Mouse (Mus musculus) embryo, embryonic 10.5 days (tissue): ENCODE data around the gene Lilra5.
"Not testable (repeated sequence)": the region's sequence is repeated elsewhere in the genome, so short reads cannot be mapped to it uniquely, and the experiment has no call there.

ENCODE experiments used
- DNase-seq: peaks from one replicate; pipeline ENCODE4 v3.0.0-alpha.2; 2015; ENCODE audit warnings: low spot score

Gene Lilra5

GRCm38 (mm10) chr7:4237454-4237853 lies at the start of gene Lilra5:
Gene Lilra5, plus strand, starts transcription at chr7:4237754.
- DNase-seq: no peak

- no peak for DNase-seq
These were observed 30.4 kb upstream of the Lilra5 start for GRCm38 (mm10) chr7:4207126-4207525.

DNA sequence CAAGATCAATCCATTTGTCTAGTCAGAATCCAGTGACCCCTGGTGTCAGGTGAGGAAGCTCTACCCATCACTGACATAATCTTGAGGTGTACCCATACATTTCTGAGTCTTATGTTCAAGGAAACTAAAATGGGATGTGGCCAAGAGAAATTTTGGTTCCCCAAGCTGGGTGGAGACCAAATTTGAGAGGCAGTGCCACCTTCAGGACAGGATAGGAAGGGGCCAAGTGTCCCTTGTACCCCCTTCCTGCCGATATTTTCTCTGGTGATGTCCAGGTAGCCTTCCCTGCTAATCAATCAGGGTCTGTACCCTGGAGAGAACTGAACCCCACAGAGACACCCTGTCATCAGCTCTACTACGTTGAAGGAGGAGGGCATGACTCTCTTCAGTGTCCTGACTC lies 28.9 kb upstream of the Lilra5 start:
- no peak for DNase-seq

DNA sequence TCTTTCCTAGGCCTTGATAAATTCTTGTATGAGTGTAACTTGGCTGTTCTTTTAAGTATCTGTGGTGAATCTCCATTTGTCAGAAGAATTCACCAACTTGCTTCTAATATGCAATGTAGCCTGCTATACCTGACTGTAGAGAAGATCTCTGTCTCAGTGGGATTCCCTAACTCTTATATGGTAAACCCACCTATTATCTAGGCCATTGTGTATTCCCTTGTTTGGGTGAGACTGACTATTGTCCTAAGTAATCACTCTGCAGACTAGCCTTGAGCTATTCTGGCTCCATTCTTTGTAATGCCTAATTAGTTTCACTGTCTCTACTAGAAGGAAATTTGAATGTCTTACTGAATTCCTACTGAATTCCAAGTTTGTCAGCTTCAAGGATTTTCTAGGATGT lies 24.1 kb upstream of the Lilra5 start:
- not testable (repeated sequence) for DNase-seq

DNA sequence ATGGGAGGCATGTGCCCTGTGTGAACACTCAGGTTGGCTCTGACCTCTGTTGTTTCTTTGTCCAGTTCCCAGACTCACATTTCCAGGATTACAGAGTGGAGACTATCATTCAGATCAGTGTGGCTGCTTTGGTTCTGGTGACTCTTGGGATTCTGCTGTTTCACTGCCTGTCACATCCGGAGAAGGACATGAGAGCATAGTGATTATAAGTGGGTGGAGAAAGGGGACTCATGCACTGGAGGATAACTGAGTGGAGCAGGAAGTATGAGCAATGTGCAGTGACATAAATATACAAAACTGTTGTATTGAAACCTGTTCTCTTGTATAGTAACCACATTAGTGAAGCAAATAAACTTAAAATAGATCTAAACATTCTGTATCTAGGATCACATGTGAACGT lies 22.2 kb upstream of the Lilra5 start:
- no peak for DNase-seq

DNA sequence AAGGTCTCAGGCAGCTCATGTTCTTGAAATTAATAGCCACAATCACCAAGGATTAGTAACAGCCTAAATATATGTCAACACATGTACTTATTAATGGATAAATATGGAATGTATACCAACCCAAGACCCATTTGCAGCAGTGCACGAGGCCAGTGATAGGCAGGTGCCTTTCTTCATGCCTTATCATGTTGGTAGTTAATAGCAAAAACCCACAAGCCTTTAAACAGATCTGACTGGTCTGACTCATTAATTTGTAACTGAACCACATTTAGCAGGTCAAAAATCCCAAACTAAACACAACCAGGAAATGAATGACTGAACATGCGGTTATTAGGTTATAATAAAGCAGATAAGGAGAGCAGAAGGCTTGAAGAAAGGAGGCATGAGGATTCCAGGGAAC lies 21.7 kb upstream of the Lilra5 start:
- no peak for DNase-seq

- no peak for DNase-seq
These were observed 2.0 kb upstream of the Lilra5 start for GRCm38 (mm10) chr7:4235536-4235935.

- no peak for DNase-seq
These were observed 1.6 kb downstream of the Lilra5 start for GRCm38 (mm10) chr7:4239038-4239721.

GRCm38 (mm10) chr7:4251211-4251610 lies 13.7 kb downstream of the Lilra5 start:
- not testable (repeated sequence) for DNase-seq

DNA sequence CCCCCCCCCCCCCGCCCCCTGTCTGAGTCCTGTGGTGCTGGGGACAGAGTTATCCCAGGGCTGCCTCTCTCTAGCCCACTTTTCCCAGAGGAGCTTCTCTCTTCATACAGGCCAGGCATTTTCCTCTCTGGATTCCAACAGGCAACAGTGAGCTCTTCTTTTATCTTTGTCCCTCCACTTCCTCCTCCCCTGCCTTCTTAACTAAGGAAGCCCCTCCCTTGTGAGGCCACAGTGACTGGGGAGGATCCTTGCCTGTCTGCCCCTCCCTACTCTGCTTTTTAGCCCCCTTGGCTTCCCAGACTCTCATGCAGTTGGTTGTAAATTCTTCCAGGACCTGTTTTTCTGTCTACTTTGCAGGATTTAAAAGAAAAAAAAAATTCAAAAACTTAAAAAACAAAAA lies 18.5 kb downstream of the Lilra5 start:
- DNase-seq: not testable (repeated sequence)

- not testable (repeated sequence) for DNase-seq
These were observed 23.0 kb downstream of the Lilra5 start for GRCm38 (mm10) chr7:4260521-4260920.

DNA sequence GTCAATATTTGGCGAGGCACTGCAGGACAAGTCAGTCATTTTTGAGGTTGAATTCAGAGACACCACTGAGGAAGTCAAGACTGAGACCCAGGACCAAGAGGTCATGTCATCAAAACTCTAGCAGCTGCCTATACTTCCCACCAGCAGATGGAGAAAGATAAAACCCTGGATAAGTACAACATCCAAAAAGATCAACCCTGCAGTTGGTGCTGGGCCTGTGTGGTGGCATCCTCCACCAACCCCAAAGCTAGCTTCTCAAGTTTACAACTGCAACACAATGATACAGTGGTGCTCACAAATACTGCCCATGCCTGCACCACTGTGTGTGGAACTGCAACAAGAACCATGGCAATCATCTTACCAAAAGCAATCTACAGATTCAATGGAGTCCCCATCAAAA lies 34.6 kb downstream of the Lilra5 start:
- DNase-seq: not testable (repeated sequence)

- not testable (repeated sequence) for DNase-seq
These were observed 36.3 kb downstream of the Lilra5 start for GRCm38 (mm10) chr7:4273874-4274273.

DNA sequence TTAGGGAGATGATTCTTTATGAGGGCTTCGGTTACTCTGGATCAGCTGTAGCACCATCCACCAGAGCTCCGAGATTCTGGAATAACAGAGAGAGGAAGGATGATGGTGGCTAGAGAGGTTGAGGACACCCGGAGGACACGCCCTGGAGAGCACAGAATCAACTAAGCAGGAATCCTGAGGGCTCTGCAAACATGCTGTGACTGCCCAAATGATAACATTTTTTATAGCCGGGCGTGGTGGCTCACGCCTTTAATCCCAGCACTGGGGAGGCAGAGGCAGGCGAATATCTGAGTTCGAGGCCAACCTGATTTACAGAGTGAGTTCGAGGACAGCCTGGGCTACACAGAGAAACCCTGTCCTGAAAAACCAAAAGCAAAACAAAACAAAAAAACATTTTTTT lies 37.9 kb downstream of the Lilra5 start:
- not testable (repeated sequence) for DNase-seq

- no peak for DNase-seq
These were observed 55.1 kb downstream of the Lilra5 start for GRCm38 (mm10) chr7:4292638-4293037.
